Mouse (Mus musculus) ovary, adult 2 months (tissue): ENCODE measurements around the gene Hspb6. TPM values are rescaled to one million over a fixed set of nuclear protein-coding genes. Genes with fewer than 3 reads are reported as not detected.

Experiments used
- polyA plus RNA-seq: library from polyadenylated mRNA; depleted of rRNA; stranded (reverse); fragments of >200 nt; gene quantifications from 2 replicates; pipeline ENCODE4 v1.2.3, GENCODE M21; 2012; rRNA removed

Gene Hspb6
- polyA plus RNA-seq, result 35.0 and 43.0 TPM in 2 replicates

DNA sequence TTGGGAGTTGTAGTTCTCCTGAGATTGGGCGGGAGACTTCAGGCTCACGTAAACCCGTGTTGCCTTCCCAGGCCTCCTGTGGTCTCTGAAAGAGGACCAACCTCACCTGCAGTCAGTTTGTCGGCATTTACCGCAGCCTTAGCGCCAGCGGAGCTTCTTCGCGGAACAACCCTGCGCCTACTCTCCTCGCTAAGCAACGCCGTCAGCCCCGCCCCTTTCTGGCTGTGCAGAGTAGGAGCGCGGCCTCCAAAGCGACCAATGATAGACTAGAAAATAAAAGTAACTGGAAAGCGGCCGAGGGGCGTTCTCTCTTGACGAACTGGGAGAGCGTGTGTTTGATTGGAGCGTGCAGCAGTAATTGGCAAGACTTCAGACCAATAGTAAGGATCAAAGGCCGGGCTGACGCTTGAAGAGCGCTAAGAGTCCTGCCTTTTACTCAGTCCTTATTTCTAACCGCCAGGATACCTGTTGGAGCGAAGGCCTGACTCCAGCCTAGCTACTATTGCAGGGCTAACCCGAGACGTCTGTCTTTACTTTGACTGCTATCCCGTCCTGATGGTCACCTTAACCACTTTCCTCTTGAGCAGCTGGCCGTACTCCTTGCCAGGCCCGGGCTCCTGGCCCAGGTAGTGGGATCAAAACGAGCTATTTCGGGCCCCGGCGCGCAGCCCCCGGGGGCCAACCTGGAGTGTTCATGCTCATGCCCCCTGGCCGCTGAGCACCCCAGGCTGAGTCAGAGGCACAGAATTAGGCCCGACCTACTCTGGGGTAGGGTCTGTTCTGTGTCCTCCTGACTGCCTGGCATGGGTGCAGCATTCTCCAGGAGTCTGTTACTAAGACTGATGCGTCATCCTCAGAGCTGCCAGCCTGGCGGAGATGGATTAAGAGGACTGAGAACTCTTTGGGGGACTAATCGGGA, at the start of gene Hspb6, which contains the start of gene Proser3:
Gene Hspb6 (plus strand): TSS at position 77 of the 919 bp plus-strand sequence.
Gene Proser3 (minus strand): TSS at position 198 of the 919 bp plus-strand sequence.

DNA sequence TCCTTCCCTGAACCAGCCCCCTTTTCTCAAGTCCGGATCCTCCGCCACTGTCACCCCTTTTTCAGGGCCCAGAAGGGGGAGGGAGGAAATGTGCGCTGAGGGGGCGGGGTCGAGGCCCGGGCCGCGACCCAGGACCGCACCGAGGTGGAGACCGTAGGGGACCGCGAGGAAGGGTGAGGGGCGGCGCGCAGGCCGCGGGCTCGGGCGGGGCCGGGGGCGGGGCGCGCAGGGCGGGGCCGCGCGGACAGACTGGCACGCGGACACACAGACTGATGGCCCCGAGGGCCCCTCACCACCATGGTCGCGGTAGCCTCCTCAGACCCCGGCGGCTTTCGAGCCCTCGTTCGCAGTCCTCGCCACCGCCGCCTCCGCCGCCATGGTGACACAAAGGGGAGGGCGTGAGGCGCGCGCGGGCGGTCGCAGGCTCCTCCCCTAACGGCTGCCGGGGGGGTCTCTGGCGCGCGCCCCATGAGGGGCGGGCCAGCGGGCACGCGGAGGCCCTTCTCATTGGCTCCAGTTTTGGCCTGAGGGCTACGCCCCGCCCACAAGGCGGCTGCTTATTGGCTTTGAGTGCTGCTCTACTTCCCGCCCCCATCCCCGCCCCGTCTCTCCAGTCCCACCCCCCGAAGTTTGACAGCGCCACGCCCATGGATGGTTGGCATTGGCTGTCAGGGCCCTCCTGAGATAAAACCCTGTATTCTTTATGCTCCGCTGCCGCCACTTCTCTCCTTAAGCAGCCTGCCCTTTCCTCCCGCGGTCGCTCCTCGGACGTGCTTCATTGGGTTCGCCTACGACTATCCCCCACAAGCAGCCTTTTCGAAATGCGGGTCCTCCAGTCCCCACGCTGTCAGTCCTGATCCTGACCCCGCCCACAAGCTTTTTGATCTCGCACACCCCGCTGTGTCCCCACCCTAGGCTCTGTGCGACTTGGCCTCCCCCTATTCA, 17.1 kb upstream of the Hspb6 start, which contains the start of gene Arhgap33:
Gene Arhgap33 (minus strand): TSS at position 428 of the 945 bp plus-strand sequence.

GRCm38 (mm10) chr7:30559443-30559954, 7.5 kb downstream of the Hspb6 start, which contains the start of gene Lin37:
Lin37 (minus strand) TSS chr7:30559838.

DNA sequence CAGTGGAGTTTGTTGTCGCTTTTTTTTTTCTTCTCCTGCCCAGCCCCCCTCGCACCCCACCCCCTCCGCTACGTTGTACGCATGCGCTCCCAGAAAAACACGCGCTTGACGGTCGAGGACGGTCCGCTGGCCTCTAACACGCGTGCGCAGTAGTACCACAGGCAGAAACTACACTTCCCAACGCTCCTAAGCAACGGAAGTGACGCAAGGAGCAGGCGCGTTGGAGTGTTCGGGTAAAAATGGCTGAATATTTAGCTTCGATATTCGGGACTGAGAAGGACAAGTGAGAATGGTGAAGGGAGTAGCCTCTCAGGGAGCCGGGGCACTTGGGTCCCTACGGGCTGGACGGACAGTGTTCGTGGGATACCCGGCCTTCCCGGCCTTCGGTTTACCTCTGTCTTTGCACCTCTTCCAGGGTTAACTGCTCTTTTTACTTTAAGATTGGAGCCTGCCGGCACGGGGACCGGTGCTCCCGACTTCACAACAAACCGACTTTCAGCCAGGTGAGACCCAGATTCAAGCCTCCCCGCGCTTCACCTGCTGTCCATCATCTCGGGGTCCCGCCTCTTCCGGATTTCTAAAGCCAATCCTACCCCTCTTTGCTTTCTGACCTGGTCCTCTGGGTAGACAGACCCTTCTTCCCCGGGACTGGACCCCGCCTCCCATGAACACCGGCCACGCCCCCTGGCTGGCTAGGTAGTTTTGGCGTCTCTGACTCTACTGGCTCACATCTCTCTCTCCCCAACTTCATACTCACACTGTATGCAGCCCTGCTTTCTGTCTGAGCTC, 11.3 kb downstream of the Hspb6 start, which contains the start of the genes U2af1l4, Gm49396 and Psenen:
Gene U2af1l4 (plus strand): TSS at position 185 of the 789 bp plus-strand sequence.
Gene Gm49396 (plus strand): TSS at position 228 of the 789 bp plus-strand sequence.
Gene Psenen (minus strand): TSS at position 511 of the 789 bp plus-strand sequence.

DNA sequence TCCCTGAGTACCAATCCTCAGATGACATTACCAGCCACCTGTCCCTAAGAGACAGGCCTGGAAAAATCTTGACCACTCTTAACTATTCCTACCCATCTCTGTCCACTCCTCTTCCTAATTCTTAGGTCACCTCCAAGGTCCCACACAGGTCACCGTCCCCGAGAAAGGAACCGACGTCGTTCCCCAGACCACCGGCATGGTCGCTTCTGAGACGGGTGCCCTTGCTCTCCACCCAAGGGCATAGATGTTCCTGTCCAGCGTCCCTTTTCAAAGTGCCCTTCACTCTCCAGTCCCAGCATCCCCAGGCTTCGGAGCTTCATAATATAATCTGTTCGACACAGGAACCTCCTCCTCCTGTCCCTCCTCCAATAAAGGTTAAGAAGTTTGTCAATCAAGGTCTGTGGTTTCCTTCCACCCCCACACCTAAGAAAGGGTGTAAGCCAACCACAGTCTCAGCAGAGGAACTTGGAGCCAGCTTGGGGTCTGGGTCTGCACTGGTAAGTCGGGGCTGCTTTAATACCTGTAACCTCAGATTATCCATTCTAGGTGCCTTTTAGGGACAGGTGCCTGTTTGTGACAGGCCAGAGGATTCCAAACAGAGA, 13.1 kb downstream of the Hspb6 start, which contains the start of gene Igflr1:
Gene Igflr1 (plus strand): TSS at position 458 of the 602 bp plus-strand sequence.

DNA sequence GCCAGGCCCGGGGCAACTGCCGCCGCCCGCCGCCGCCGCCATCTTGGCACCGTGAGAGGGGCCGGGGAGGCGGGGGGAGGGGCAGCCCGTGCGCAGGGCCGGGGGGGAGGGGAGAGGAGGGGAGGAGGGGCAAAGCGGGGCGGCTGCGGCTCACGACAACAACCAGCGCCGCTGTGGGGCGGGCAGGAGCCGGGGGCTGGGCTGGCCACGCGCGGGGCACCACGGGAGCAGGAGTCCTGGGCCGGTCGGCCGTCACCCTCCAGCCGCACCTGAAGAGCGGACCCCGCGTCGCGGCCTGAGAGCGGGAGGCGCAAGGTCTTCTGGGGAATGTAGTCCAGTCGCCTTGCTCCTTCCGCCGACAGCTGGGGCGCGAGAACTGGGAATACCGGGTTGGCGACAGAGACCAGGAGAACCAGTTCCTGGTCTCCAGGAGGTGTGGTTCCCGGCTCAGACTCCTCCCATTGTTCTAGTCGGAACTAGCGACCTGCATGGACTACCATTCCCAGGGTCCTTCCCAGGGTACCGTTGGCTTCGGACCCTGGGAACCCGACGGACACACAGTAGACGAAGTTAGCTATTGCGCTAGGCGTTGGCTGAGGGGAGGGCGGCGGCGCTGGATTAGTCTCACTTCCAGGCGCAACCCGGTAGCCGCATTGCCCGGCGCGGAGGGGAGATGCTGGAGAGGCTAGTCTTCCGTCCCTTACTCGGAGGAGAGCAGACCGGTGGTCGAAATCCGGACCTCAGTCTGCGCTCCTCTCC, 36.9 kb downstream of the Hspb6 start, which contains the start of gene Kmt2b:
Gene Kmt2b (minus strand): TSS at position 51 of the 759 bp plus-strand sequence.

GRCm38 (mm10) chr7:30598786-30599185, 46.8 kb downstream of the Hspb6 start, which contains the start of gene Zbtb32:
Zbtb32 (minus strand) TSS chr7:30598909.

Other genes with a start within 250 kb of the Hspb6 start
- gene Alkbh6, start 243.5 kb upstream of the Hspb6 start, polyA plus RNA-seq, result 232 and 247 TPM in 2 replicates
- gene Syne4, start 237.4 kb upstream of the Hspb6 start, polyA plus RNA-seq, result 46.3 and 55.1 TPM in 2 replicates
- 1.1 and 1.9 TPM in 2 replicates for gene E130208F15Rik, start 230.4 kb upstream of the Hspb6 start, polyA plus RNA-seq
- 30.7 and 44.4 TPM in 2 replicates for gene Sdhaf1, start 228.3 kb upstream of the Hspb6 start, polyA plus RNA-seq
- gene Lrfn3, start 189.4 kb upstream of the Hspb6 start, polyA plus RNA-seq, result 32.0 and 32.3 TPM in 2 replicates
- gene Tyrobp, start 138.4 kb upstream of the Hspb6 start, polyA plus RNA-seq, result 122 and 192 TPM in 2 replicates
- gene Hcst, start 132.3 kb upstream of the Hspb6 start, polyA plus RNA-seq, result 10.0 and 17.3 TPM in 2 replicates
- 2.7 and 3.1 TPM in 2 replicates for gene Nfkbid, start 130.4 kb upstream of the Hspb6 start, polyA plus RNA-seq
- gene Aplp1, start 106.6 kb upstream of the Hspb6 start, polyA plus RNA-seq, result 8.6 and 11.4 TPM in 2 replicates
- not detected in 2 replicates for gene Kirrel2, start 94.5 kb upstream of the Hspb6 start, polyA plus RNA-seq
- not detected in 2 replicates for gene Nphs1, start 93.9 kb upstream of the Hspb6 start, polyA plus RNA-seq
- 0.24 and 0.52 TPM in 2 replicates for gene Prodh2, start 58.6 kb upstream of the Hspb6 start, polyA plus RNA-seq
- gene Arhgap33, start 17.1 kb upstream of the Hspb6 start, polyA plus RNA-seq, result 26.8 and 28.0 TPM in 2 replicates
- gene Proser3, start 121 bp downstream of the Hspb6 start, polyA plus RNA-seq, result 16.8 and 22.1 TPM in 2 replicates
- gene Lin37, start 7.7 kb downstream of the Hspb6 start, polyA plus RNA-seq, result 38.6 and 52.1 TPM in 2 replicates
- 54.3 and 70.9 TPM in 2 replicates for gene U2af1l4, start 11.1 kb downstream of the Hspb6 start, polyA plus RNA-seq
- gene Gm49396, start 11.2 kb downstream of the Hspb6 start, polyA plus RNA-seq, result 1.2 and 1.7 TPM in 2 replicates
- 84.6 and 110 TPM in 2 replicates for gene Psenen, start 11.4 kb downstream of the Hspb6 start, polyA plus RNA-seq
- gene Igflr1, start 13.2 kb downstream of the Hspb6 start, polyA plus RNA-seq, result 5.7 and 6.6 TPM in 2 replicates
- gene Kmt2b, start 36.5 kb downstream of the Hspb6 start, polyA plus RNA-seq, result 57.6 and 63.3 TPM in 2 replicates
- 0.88 and 1.4 TPM in 2 replicates for gene Zbtb32, start 46.7 kb downstream of the Hspb6 start, polyA plus RNA-seq
- gene Upk1a, start 60.7 kb downstream of the Hspb6 start, polyA plus RNA-seq, result 174 and 233 TPM in 2 replicates
- 216 and 385 TPM in 2 replicates for gene Cox6b1, start 74.0 kb downstream of the Hspb6 start, polyA plus RNA-seq
- gene Etv2, start 83.7 kb downstream of the Hspb6 start, polyA plus RNA-seq, result not detected in 2 replicates
- 104 and 110 TPM in 2 replicates for gene Rbm42, start 98.1 kb downstream of the Hspb6 start, polyA plus RNA-seq
- 17.8 and 20.4 TPM in 2 replicates for gene Haus5, start 112.8 kb downstream of the Hspb6 start, polyA plus RNA-seq
- gene Pmis2, start 119.4 kb downstream of the Hspb6 start, polyA plus RNA-seq, result not detected in 2 replicates
- gene 2200002J24Rik, start 146.7 kb downstream of the Hspb6 start, polyA plus RNA-seq, result 1.6 and 4.1 TPM in 2 replicates
- 1.9 and 3.4 TPM in 2 replicates for gene Atp4a, start 160.0 kb downstream of the Hspb6 start, polyA plus RNA-seq
- gene Tmem147, start 177.4 kb downstream of the Hspb6 start, polyA plus RNA-seq, result 293 and 358 TPM in 2 replicates
- not detected in 2 replicates for gene Gapdhs, start 191.5 kb downstream of the Hspb6 start, polyA plus RNA-seq
- 7.5 and 9.7 TPM in 2 replicates for gene Sbsn, start 199.3 kb downstream of the Hspb6 start, polyA plus RNA-seq
- gene Dmkn, start 211.6 kb downstream of the Hspb6 start, polyA plus RNA-seq, result 36.0 and 40.0 TPM in 2 replicates
- gene Krtdap, start 235.7 kb downstream of the Hspb6 start, polyA plus RNA-seq, result not detected in 2 replicates